Mouse (Mus musculus) left cerebral cortex, postnatal 10 days (tissue): ENCODE measurements at regions not wholly inside any gene's neighbourhood (a gene's known extent, or its start where the extent isn't known, plus 50 kb on each side); places are given as distances from the start of the nearest gene placed in this dataset.
"Not testable (repeated sequence)": the region's sequence is repeated elsewhere in the genome, so short reads cannot be mapped to it uniquely, and the experiment has no call there.

ENCODE experiments used
- DNase-seq, 2 experiments: peaks; one replicate each; pipeline ENCODE4 v3.0.0; 2021 to 2022; ENCODE audit warnings: low spot score in 2 of 2, mixed read lengths in 1 of 2; ENCODE audit errors: extremely low spot score in 1 of 2
- intact Hi-C: fragments of 180-260 bp; cut with DNase I; formaldehyde crosslinking; loops from one replicate; pipeline ENCODE4 v1.15.1; 2025

- intact Hi-C loops, result no loop called here
- DNase-seq, result no peak
Observed at GRCm38 (mm10) chr12:48223298-48223697, 1159.2 kb upstream of the Foxg1 start.

GRCm38 (mm10) chr12:48221976-48222800, 1160.3 kb upstream of the Foxg1 start:
- DNase-seq, result peak in 1 of 2 experiments; percentile 79
- intact Hi-C loops, result no loop called here

DNA sequence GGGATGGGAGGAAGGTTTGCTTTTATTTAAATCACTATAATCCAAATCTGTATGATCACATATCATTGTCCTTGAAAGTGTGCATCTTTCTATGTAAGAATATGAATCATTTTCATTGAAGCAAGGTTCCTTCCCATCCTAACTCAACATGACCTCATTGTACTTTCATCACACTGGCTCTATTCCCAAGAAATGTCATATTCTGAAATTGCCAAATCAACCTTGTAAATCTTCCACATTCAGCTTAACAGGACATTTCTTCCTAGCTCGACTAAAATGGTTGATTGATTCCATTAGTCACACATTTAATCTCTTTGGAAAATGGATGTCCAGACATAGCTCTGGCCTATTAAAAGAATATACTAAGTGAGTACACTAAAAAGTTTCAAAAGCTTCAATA, 1200.6 kb upstream of the Foxg1 start:
- intact Hi-C loops, result no loop called here
- no peak for DNase-seq

DNA sequence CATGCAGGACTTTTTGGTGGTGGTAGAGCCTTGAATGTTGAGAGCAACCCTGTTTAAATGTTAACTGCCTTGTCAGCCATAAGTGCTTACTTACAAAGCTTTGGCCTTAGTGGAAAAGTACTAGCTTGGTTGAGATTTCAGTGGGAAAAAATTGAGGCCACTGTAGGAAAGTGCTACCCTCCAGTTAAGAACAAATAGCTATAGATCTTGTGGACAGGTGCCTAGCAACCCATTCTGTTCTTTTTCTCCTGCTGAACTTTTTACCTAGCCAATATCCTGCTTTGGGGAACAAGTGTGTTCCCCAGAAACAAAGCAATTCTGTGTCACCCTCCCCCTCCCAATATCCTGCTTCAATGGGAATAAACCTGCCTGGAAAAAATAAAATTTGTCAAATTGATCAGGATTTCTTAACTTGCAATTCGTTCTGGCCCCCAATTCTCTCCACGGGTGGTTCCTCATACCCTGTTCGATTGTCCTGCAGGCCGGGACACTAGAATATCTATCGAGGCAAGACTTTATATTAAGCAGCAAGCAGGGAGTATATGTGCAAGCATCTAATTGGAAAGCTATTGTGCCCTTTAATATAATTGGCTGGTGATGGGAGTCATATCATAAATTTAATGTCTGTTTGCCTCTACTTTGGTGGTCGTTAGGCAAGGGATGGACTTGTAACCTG, 1208.4 kb upstream of the Foxg1 start:
- DNase-seq, result no peak
- intact Hi-C loops, result no loop called here

GRCm38 (mm10) chr12:48146117-48146516, 1236.3 kb upstream of the Foxg1 start:
- intact Hi-C loops, result no loop called here
- peak in 1 of 2 experiments; percentile 4 for DNase-seq

DNA sequence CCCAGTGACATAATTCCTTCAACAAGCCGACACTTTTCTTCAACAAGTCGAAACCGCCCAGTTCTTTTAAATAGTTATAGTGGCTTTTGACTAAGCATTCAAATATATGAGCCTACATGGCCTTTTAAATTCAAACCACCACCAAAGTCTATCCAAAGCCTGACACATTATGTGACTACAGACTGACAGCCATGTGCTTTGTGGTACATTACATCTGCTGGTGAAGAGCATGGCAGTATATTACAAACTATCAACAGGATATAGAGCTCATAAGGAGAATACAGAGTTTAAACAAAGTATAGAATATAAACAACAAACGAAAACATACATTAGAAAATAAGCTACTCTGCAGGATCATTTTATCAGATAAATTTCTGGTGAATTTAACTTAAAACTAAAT, 1259.5 kb upstream of the Foxg1 start:
- DNase-seq, result no peak
- intact Hi-C loops, result no loop called here

DNA sequence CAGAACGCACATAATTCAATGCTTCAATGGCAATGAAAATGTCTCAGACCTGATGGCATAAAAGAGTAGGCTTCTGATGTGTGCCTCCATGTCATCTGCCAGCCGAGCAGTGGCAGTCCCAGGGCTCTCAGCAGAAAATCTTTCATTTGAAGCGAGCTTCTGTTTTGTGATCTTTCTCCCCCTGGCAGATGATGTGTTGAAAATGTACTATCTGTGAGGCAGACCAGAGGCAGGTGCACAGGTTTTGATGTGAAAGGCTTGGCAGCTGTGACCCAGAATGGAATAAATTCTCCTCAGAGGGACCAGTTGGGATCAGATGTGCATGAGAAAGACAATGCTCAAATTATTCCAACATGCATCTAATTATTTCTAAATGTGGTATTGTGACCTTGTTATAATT, 1281.0 kb upstream of the Nova1 start:
- no peak for DNase-seq
- intact Hi-C loops, result no loop called here

GRCm38 (mm10) chr12:48086988-48087387, 1268.3 kb upstream of the Nova1 start:
- DNase-seq, result no peak
- intact Hi-C loops, result no loop called here

- intact Hi-C loops, result no loop called here
- DNase-seq, result no peak
Observed at GRCm38 (mm10) chr12:48083377-48083776, 1264.6 kb upstream of the Nova1 start.

DNA sequence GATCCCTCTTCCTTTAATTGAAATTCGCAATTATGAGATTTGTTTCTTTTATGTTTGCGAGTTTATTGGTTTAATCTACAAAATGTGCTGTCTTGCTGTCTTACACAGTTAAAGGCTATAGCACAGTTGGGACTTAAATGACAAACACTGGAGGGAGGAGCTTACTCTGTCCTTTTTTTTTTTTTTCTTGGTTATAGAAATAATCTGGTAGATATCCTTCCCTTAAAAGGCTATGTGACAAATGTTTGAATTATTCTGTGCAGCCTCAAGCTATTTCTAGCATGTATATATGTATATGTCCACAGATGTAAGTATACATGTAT, 1243.9 kb upstream of the Nova1 start:
- intact Hi-C loops, result no loop called here
- no peak for DNase-seq

- no peak for DNase-seq
- intact Hi-C loops, result no loop called here
Observed at GRCm38 (mm10) chr12:48061898-48062619, 1243.3 kb upstream of the Nova1 start.

DNA sequence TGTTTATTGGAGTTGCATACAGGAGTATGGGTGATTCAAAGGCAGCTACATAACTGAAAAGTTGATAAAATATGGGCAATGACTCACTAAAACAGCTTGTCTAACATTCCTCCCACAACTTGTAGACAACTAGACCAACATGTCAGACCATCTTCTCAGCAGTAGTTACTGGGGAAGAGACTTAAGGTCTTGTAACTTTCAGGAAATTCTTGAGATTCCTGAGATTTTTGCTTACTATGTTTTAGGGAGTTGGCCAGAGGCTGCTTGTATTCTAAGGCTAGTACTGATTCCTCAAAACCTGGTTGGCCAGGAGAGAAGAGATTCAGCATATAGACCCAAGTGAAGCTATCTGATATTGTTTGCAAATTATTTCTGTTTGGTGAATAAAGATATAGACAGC, 1201.7 kb upstream of the Nova1 start:
- DNase-seq, result no peak
- intact Hi-C loops, result no loop called here

DNA sequence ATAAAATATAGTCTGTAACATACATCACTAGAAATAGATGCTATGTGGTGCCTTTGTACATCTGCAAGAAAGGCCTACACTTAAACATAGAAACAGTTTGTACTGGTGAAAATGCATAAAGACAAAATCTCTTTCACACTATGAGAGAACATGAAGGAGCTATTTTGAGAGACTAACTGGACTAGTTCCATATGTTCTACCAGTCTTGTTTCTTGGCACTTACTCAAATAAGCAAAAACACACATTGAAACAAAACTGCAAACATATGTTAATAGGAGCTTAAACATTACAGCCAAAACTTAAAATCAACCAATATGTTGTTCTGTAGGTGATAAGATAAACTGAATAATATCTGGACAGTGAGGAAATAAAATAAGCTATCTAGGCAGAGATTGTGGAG, 1157.1 kb upstream of the Nova1 start:
- no peak for DNase-seq
- intact Hi-C loops, result no loop called here

GRCm38 (mm10) chr12:47969655-47970054, 1150.9 kb upstream of the Nova1 start:
- DNase-seq, result no peak
- intact Hi-C loops, result no loop called here

DNA sequence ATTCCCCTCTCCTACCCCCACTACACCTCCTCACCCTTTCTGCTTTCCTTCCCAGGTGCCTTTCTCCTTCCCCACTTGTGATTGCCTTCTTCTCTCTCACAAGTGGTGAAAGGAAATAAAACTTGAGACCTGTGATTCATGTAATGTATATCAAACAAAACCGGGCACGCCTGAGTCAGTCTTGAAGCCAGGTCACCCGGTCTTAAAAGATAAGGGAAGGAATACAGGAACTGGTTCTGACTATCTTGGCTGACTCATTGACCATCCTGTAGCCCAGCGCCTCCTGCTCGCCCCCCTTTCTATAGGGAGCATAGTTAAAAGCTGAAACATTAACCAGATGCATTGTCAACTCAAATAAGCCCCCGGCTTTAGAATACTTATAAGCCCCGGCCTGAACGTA, 1135.6 kb upstream of the Nova1 start:
- DNase-seq, result no peak
- intact Hi-C loops, result no loop called here

GRCm38 (mm10) chr12:47939491-47939890, 1120.8 kb upstream of the Nova1 start:
- intact Hi-C loops, DNase-seq: not testable (repeated sequence)

DNA sequence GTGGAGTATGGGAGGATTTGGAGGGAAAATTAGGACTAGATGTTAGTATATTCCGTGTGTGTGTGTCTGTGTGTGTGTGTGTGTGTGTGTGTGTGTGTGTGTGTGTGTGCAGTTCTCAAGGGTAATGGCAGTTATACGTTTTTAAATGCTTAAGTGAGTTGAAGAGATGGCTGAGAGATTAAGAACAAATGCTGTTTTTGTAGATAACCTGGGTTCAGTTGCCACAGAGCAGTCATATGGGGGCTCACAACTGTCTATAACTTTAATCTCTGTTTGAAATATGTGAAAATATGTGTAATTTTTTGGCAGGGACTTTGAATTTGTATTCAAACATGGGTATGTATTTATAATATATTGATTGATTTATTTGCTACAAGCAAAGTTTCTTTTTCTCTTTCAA, 1108.3 kb upstream of the Nova1 start:
- intact Hi-C loops, result no loop called here

More for the DNA sequence above, 1108.3 kb upstream of the Nova1 start:
- no peak for DNase-seq
